Mouse (Mus musculus): ENCODE measurements around the gene Dnah7c.
"Not testable (repeated sequence)": the region's sequence is repeated elsewhere in the genome, so short reads cannot be mapped to it uniquely, and the experiment has no call there.

GRCm38 (mm10) chr1:46514671-46515070, 89.3 kb downstream of the Dnah7c start:
- TF ChIP-seq CTCF (IDR thresholded peaks at IDR 0.05; ENCODE audit: insufficient read depth, low read length); POLR2A (IDR thresholded peaks at IDR 0.05; ENCODE audit: borderline replicate concordance, extremely low read depth, low read depth, low read length): not testable (repeated sequence)
